Mouse (Mus musculus): Measurements from ENCODE around the gene Tnf.

Tnf gene

DNA sequence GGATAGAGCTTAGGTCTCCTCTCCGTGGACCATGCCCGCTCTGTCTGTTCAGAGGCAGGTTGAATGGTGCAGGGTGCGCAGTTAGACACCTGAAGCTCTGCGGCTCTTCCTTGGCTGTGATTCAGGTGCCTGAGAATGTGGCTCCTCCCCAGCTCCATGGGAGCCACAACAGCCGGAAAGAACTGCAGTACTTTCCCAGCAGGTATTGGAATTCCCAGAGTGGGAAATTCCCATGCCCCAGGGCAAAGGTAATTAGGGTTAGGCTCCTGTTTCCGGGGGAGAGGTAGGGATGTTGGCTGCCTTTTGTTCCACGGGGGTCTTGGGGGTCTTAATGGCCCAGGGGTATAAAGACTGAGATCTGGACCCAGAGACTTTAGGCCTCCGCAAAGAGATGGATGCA is 2.9 kb downstream of the Tnf start:
- no peak for DNase-seq (ENCODE audit: low spot score in 2 of 2)

DNA sequence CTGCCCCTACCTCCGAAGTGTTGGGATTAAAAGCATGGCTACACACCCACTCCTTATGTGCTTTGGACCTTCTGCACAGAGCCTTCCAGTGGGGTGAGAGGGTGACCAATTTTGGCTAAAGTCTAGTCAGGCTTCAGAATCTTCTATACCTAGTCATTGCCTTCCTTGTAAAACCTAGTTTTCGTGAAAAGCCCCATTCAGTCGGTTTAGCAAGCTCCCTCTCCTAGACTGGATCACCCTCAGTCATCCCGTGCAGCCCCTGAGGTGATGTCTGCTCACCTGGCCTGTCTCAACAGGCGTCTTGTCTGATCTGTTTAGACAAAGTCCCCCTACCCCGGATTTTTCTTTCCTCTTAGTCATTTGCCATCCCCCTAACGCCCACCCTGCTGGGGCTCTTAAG is 3.8 kb downstream of the Tnf start:
- DNase-seq (ENCODE audit: low spot score in 2 of 2) = no peak

DNA sequence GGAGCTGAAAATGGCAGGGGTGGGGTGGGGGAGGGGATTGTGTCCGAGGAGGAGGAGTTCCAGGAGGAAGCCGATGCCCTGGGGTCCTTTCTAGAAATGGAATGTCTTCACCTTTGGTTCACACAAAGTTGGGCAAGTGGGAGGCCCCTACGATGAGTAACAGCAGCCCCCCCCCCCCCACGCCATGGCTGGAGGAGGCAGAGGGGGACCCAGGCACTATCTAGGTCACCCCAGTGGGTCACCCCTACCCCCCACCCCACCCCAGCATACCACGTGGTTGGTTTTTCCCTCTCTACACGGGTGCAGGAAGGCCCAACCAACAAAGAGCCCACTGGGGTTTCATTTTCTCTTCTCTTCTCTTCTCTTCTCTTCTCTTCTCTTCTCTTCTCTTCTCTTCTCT is 4.7 kb downstream of the Tnf start:
- no peak for DNase-seq (ENCODE audit: low spot score in 2 of 2)

- DNase-seq (ENCODE audit: low spot score in 2 of 2) = no peak
These were observed 5.5 kb downstream of the Tnf start for GRCm38 (mm10) chr17:35196321-35196641.

DNA sequence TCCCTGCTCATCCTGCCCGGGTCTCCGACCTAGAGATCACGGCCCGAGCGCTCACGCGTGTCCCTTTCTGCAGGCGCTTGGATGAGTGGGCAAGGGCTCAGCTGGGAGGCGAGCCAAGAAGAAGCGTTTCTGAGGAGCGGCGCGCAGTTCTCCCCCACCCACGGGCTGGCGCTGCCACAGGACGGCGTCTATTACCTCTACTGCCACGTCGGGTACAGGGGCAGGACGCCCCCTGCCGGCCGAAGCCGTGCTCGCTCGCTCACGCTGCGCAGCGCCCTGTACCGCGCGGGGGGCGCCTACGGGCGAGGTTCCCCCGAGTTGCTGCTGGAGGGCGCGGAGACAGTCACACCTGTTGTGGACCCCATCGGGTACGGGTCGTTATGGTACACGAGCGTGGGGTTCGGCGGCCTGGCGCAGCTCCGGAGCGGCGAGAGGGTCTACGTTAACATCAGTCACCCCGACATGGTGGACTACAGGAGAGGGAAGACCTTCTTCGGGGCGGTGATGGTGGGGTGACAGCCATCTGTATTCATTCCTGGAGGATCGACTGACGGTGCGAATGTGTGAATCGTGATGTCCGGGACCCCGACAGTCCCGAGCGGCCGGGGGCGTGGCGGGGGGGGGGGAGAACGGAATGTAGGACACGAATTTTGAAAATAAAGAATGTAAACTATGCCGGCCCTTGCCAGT is 6.0 kb downstream of the Tnf start:
- peak in 1 of 2 experiments; percentile 82 for DNase-seq (ENCODE audit: low spot score in 2 of 2)

- no peak for DNase-seq (ENCODE audit: low spot score in 2 of 2)
These were observed 6.8 kb downstream of the Tnf start for GRCm38 (mm10) chr17:35194844-35195630.

DNA sequence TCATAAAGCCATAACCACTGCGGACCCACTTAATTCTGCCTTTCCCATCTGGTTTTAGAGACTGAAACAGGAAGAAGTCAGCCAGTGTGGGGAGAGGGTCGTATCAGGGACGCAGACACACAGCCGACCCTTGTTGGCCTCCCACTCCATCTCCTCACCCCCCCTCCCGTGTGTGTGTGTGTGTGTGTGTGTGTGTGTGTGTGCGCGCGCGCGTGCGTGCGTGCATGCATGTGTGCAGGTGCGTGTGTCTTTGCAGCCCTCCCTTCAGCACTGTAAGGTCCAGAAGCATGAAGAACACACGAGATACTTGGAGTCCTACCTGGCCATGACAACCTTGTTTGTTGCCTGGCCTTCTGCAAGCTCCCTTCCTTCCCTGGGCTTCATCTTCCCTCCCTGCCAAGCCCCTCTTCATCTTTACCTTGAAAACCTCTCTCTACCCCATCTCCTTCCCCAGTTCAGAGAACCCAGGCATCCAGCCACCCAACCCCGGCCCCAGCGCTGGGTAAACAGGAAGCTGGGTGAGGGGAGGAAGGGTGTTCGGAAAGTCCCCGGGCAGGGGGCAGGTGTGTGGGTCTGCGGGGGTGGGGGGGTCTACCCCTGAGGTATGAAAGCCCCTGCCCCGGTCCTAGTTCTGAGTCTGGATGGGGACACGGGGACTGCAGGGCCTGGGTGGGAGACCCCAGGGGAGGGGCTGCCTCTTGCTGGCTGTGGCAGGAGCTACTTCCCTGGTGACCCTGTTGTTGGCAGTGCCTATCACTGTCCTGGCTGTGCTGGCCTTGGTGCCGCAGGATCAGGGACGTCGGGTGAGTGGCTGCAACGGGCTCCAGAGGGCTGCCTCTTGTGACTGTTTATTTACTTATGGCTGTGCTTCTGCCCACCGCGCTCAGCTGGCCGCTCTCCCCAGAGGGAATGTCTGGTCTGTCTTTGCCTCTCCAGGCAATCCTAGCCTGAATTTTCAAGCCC is 7.6 kb downstream of the Tnf start, which contains the start of gene Ltb:
Ltb (plus strand) TSS at position 559 of the 963 bp plus-strand sequence.
- no peak for DNase-seq (ENCODE audit: low spot score in 2 of 2)

- no peak for DNase-seq (ENCODE audit: low spot score in 2 of 2)
These were observed 8.9 kb downstream of the Tnf start for GRCm38 (mm10) chr17:35192924-35193323.

- no peak for DNase-seq (ENCODE audit: low spot score in 2 of 2)
These were observed 10.1 kb downstream of the Tnf start for GRCm38 (mm10) chr17:35191723-35192122.

DNA sequence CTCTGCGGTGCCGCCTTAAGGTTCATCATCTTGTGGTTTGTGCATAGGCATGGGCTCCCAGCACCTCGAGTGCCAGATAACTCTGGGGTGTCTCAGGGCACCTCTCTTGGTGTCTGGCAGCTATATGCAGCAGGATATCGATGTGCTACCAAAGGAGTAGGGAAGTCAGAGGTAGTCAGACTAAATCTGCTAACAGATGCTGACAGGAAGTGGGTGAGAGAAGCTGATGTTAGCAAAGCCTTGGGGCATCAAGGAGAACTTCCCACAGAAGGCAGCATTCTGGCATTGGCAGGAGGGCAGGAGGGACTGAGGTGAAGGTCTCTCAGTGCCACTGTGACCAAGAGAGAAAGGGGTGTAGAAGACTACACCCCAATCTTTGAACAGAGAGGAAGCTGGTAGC is 11.7 kb downstream of the Tnf start:
- no peak for DNase-seq (ENCODE audit: low spot score in 2 of 2)

DNA sequence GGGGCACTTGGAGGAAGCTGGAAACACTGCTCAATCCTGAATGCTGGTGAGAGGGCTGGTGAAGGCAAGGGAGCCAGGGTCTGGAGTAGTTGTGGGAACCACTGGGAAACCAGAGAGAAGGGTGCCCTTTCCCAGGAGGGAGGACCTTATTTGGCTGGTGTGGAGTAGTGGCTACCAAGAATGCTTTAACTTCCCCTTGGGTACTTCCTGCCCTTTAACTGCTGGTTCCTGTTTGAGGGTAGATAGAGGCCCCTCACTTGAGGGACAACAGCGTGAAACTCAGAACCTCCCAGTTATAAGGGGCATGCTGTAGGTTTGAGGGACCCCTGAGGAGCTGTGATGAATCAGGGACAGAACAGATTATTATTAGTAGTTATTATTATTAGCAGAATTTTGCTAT is 12.6 kb downstream of the Tnf start:
- DNase-seq (ENCODE audit: low spot score in 2 of 2) = no peak

DNA sequence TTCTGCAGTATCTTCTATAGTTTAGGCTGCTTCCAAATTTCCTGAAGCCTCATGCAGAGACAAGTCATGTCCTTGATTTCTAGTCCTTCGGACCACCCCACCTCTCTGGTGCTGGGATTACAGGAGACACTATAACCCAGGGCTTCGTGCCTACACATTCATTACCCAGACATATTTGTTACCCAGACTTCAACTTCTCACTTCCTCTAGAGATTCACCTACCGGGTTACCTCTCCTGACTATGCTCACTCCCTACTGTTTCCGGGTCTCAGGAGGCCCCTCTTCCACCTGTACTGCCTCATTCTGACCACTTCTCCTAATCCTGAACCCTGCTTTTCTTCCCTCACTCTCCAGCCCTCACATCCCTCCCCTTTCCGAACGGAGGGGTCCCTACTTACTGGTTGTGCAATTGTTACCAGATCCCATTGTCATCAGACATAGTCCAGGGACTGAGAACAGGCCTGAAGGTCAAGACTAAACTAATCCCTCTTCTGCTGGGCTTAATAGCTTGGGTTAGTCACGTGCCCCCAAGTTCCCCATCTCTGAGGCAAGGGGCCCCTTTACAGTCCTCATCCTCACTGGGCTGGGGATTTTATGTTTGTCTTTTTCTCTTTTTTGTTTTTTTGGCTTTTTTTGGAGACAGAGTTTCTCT is 13.7 kb downstream of the Tnf start, which contains the start of gene Lst1:
Lst1 (minus strand) TSS at position 481 of the 652 bp plus-strand sequence.
- DNase-seq (ENCODE audit: low spot score in 2 of 2) = no peak

GRCm38 (mm10) chr17:35187345-35187744 is 14.5 kb downstream of the Tnf start:
- no peak for DNase-seq (ENCODE audit: low spot score in 2 of 2)

DNA sequence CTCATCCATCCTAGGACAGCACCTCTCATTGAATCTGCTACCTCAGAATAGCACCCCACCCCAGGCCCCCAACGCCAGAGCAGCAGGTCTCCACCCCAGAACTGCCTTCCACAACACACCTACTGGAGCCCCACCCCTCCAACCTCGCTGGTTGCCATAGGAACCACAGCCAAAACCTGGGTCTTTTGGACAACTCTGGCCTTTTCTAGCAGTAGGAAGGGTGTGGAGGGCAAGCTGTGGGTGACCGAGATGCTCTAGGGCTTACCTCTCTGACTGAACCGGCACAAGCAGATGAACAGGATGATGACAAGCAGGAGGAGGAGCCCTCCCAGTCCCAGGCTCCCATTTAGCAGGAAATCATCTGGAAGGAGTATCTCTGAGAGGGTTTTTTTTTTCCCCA is 15.1 kb downstream of the Tnf start:
- no peak for DNase-seq (ENCODE audit: low spot score in 2 of 2)

DNA sequence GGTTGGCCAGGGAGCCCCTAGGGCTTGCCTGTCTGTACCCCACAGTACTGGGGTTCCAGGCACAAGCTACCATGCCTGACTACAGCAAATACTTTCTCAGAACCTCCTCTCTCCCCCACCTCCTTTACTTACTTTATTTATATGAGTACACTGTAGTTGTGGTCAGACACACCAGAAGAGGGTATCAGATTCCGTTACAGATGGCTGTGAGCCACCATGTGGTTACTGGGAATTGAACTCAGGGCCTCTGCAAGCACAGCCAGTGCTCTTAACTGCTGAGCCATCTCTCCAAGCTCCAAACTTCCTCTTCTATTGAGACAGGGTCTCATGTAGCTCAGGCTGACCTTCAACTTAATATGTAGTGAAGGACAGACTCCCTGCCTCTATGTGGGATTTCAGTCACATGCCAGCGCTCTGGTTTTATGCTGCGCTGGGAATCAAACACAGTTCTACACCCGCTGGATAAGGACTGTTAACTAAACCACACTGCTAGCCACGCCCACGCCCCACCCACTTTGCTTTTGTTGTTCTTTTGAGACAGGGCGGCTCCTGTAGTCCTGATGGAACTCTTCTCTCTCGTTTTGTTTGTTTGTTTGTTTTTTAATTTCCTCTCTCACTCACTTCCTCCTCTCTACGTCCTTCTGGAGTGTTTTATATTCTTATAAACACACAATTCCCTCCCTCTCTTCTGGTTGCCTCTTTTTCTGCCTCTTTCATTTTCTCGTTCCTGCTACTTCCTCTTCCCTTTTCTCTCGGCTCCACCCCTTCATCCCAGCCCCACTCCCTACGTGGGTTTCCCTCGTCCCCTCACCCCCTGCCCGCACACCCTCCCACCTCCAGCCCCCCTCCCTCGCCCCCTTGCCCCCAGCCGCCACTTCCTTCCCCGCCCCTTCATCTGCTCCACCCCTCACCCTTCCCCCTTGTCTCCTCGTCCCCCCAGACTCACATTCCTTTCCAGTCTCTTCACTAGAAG is 15.9 kb downstream of the Tnf start:
- peak in 1 of 2 experiments; percentile 34 for DNase-seq (ENCODE audit: low spot score in 2 of 2)

GRCm38 (mm10) chr17:35180093-35180492 is 21.7 kb downstream of the Tnf start:
- no peak for DNase-seq (ENCODE audit: low spot score in 2 of 2)

DNA sequence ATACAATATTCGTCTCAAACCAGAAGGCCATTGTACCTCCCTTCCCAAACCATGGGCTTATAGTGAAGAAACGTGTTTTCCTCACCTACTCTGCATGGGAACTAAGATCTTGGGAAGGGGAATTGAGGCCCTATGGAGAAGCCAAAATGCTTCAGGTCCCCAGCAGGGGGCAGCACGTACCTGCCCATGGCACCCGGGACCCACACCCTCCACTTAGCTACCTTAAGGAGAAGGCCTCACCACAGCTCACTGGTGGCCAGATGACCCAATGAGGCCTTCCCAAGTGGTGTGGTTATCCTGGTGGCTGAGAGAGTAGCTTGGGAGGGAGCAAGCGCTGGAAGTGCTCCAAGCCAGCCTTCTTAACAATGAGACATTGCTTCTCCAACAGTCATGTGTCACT is 23.3 kb downstream of the Tnf start:
- DNase-seq (ENCODE audit: low spot score in 2 of 2) = no peak

DNA sequence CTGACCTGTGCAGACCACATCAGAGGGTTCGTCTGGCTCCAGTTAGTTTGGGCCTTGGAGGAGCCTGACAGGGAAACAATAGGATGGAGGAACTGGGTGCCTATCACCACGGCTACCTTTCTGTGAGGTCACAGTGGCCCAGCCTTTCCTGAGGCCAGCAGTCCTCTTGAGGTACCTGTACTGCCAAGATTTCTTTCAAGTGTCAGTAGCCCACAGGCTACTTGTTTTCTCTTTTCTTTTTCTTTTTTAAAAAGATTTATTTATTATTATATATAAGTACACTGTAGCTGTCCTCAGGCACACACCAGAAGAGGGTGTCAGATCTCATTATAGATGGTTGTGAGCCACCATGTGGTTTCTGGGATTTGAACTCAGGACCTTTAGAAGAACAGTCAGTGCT is 25.8 kb downstream of the Tnf start, which contains the start of gene Aif1:
Aif1 (minus strand) TSS at position 101 of the 400 bp plus-strand sequence.
- no peak for DNase-seq (ENCODE audit: low spot score in 2 of 2)

GRCm38 (mm10) chr17:35175382-35175781 is 26.4 kb downstream of the Tnf start:
- DNase-seq (ENCODE audit: low spot score in 2 of 2) = no peak
